Mouse (Mus musculus) lung, postnatal 4 days (tissue): ENCODE results near the gene Esr2.
"Not testable (repeated sequence)": the region's sequence is repeated elsewhere in the genome, so short reads cannot be mapped to it uniquely, and the experiment has no call there.

Source experiments
- DNase-seq, 2 experiments: peaks; one replicate each; pipeline ENCODE4 v3.0.0; 2021

The Esr2 gene

GRCm38 (mm10) chr12:76136701-76137100 is 40.4 kb downstream of the Esr2 start:
- DNase-seq: no peak

- DNase-seq: not testable (repeated sequence)
Observed at GRCm38 (mm10) chr12:76133081-76133480, 44.0 kb downstream of the Esr2 start.

- DNase-seq: peak in 1 of 2 experiments; percentile 26
Observed at GRCm38 (mm10) chr12:76132591-76132990, 44.5 kb downstream of the Esr2 start.

GRCm38 (mm10) chr12:76130891-76131290 is 46.2 kb downstream of the Esr2 start:
- no peak for DNase-seq

GRCm38 (mm10) chr12:76130281-76130680 is 46.8 kb downstream of the Esr2 start:
- peak; percentile 29 to 31 for DNase-seq

GRCm38 (mm10) chr12:76128831-76129230 is 48.2 kb downstream of the Esr2 start:
- DNase-seq: peak; percentile 14 to 69

GRCm38 (mm10) chr12:76128306-76128705 is 48.8 kb downstream of the Esr2 start:
- DNase-seq: no peak

- no peak for DNase-seq
Observed at GRCm38 (mm10) chr12:76123223-76123622, 53.8 kb downstream of the Esr2 start.

GRCm38 (mm10) chr12:76117632-76118153 is 59.4 kb downstream of the Esr2 start:
- peak in 1 of 2 experiments; percentile 54 for DNase-seq

- DNase-seq: no peak
Observed at GRCm38 (mm10) chr12:76116577-76116976, 60.5 kb downstream of the Esr2 start.

- no peak for DNase-seq
Observed at GRCm38 (mm10) chr12:76111046-76111445, 66.0 kb downstream of the Esr2 start.

- no peak for DNase-seq
Observed at GRCm38 (mm10) chr12:76109646-76110405, 67.2 kb downstream of the Esr2 start.

- DNase-seq: no peak
Observed at GRCm38 (mm10) chr12:76104596-76105351, 72.3 kb downstream of the Esr2 start.

GRCm38 (mm10) chr12:76102621-76103020 is 74.4 kb downstream of the Esr2 start:
- DNase-seq: no peak

- peak; percentile 45 to 83 for DNase-seq
Observed at GRCm38 (mm10) chr12:76095117-76096035, 81.7 kb downstream of the Esr2 start.

GRCm38 (mm10) chr12:76093613-76094588 is 83.2 kb downstream of the Esr2 start:
- no peak for DNase-seq

GRCm38 (mm10) chr12:76092789-76093466 is 84.1 kb downstream of the Esr2 start:
- no peak for DNase-seq

GRCm38 (mm10) chr12:76087025-76087424 is 90.0 kb downstream of the Esr2 start:
- no peak for DNase-seq

- DNase-seq: no peak
Observed at GRCm38 (mm10) chr12:76085956-76086905, 90.8 kb downstream of the Esr2 start.

- DNase-seq: no peak
Observed at GRCm38 (mm10) chr12:76085066-76085465, 92.0 kb downstream of the Esr2 start.
